ENCODE assay signal across 9 mouse cellular contexts in the genomic region with DNA sequence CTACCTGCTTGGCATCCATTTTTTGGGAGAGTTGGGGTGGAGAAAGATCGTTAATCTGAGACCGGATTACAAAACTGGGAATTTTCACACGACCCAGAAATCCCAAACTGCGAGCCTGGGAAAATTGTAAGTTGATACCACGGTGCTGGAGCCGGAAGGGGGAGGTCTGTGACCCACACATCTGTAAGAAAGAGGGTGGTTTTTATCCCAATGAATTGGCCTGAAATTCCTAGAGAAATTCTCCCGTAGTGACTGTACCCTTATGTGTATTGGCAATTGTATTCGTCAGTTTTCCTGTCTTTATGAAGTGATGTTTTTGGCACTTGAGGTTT. TPM values are rescaled to one million over a fixed set of nuclear protein-coding genes. Genes with fewer than 3 reads are reported as not detected.
DNase-seq lines count a peak whose midpoint lies in the region; ATAC-seq and TF ChIP-seq lines count a peak whose summit lies in the region.
"Had no signal": no experiment of that assay in that cellular context is flagged by ENCODE, and none has a peak within 500 bp of the region (broad histone marks: within the 10 kb centered on the region; RNA-seq: fewer than 3 reads in every experiment).

No protein-coding gene starts in this region.

- H3K4me2 ChIP-seq in heart, embryonic 14.5 days (ENCODE audit: low read length) = peak overlapping the region; percentile 94
- peak overlapping the region; percentile 51 for H3K4me2 ChIP-seq in forebrain, embryonic 15.5 days (replicated peaks)
- H3K4me2 ChIP-seq in liver, postnatal 0 days (ENCODE audit: low read depth, low read length) = peak overlapping the region; percentile 89

- ATAC-seq in heart, embryonic 14.5 days (ENCODE audit: insufficient number of reproducible peaks, insufficient read depth, low FRiP score, low read depth) = no peak
- peak; percentile 2; the same call in 1 of the 2 replicates for ATAC-seq in forebrain, embryonic 15.5 days (replicated peaks)
- ATAC-seq in liver, postnatal 0 days = no peak

- H3K27ac ChIP-seq in heart, embryonic 14.5 days (replicated peaks in 1 of 2; ENCODE audit: control insufficient read depth in 1 of 2, insufficient read depth in 1 of 2, low read depth in 2 of 2, low read length in 2 of 2) = peak overlapping the region in 1 of 2 experiments; percentile 56; a peak in 3 of 4 replicates
- no peak overlapping the region for H3K27ac ChIP-seq in ES-E14 (ENCODE audit: insufficient read depth, low read depth, low read length, poor library complexity, severe bottlenecking)
- peak overlapping the region; percentile 84 for H3K27ac ChIP-seq in forebrain, embryonic 15.5 days (replicated peaks)
- H3K27ac ChIP-seq in liver, postnatal 0 days (ENCODE audit: low read depth) = peak overlapping the region; percentile 92

- DNase-seq in heart, adult 18-20 months = no peak
- DNase-seq in ES-E14 (ENCODE audit: low read depth, low spot score) = peak; percentile 21
- no peak for DNase-seq in liver, postnatal 0 days
- DNase-seq in right cerebral cortex, postnatal 36 days (ENCODE audit: low spot score in 2 of 2) = no peak
- DNase-seq in thymus, postnatal 14 days = no peak
- no peak for DNase-seq in layer of hippocampus, adult 18-20 months (ENCODE audit: low spot score in 2 of 2)

- peaks cover 3% of the 10 kb centered on the region; the same call in 1 of the 2 replicates for H3K36me3 ChIP-seq in heart, embryonic 14.5 days (ENCODE audit: control insufficient read depth, insufficient read depth, low read length)
- no peaks in the 10 kb centered on the region for H3K36me3 ChIP-seq in ES-E14 (ENCODE audit: control insufficient read depth, insufficient read depth, low read length, poor library complexity, severe bottlenecking)
- peaks cover 8% of the 10 kb centered on the region; the same call in 1 of the 2 replicates for H3K36me3 ChIP-seq in forebrain, embryonic 15.5 days
- H3K36me3 ChIP-seq in liver, postnatal 0 days (replicated peaks; ENCODE audit: insufficient read depth, low read length) = 0 out of 2 replicates have a peak, but pooled peaks cover 4% of the 10 kb centered on the region

- peak overlapping the region; percentile 70 for H3K9ac ChIP-seq in heart, embryonic 14.5 days (ENCODE audit: low read length)
- peak overlapping the region; percentile 76 for H3K9ac ChIP-seq in ES-E14 (ENCODE audit: insufficient read depth, low read depth, low read length, poor library complexity, severe bottlenecking)
- peak overlapping the region; percentile 79 for H3K9ac ChIP-seq in forebrain, embryonic 15.5 days (replicated peaks)
- peak overlapping the region; percentile 85 for H3K9ac ChIP-seq in liver, postnatal 0 days (replicated peaks)

- peaks cover 2 to 12% of the 10 kb centered on the region in 2 experiments; a peak in 3 of 4 replicates for H3K4me1 ChIP-seq in heart, embryonic 14.5 days (ENCODE audit: control insufficient read depth in 2 of 2, insufficient read depth in 2 of 2, low read length in 2 of 2)
- peaks cover 0 to 1% of the 10 kb centered on the region in 2 experiments; a peak in 1 of 4 replicates for H3K4me1 ChIP-seq in ES-E14 (ENCODE audit: control insufficient read depth in 2 of 2, insufficient read depth in 2 of 2, low read length in 2 of 2, poor library complexity in 1 of 2)
- peaks cover 29% of the 10 kb centered on the region for H3K4me1 ChIP-seq in forebrain, embryonic 15.5 days
- peaks cover 28% of the 10 kb centered on the region for H3K4me1 ChIP-seq in liver, postnatal 0 days (ENCODE audit: insufficient read depth)

- H3K27me3 ChIP-seq in heart, embryonic 14.5 days (ENCODE audit: control insufficient read depth, insufficient read depth, low read length) = no peaks in the 10 kb centered on the region
- no peaks in the 10 kb centered on the region for H3K27me3 ChIP-seq in forebrain, embryonic 15.5 days
- no peaks in the 10 kb centered on the region for H3K27me3 ChIP-seq in liver, postnatal 0 days (ENCODE audit: insufficient read depth, low read length)

- TF ChIP-seq EP300 in liver, postnatal 0 days (IDR thresholded peaks at IDR 0.05; ENCODE audit: low read depth) = no peak

- H3K4me3 ChIP-seq in heart, embryonic 14.5 days (ENCODE audit: control insufficient read depth in 1 of 2, insufficient read depth in 1 of 2, low read depth in 1 of 2, low read length in 2 of 2) = peak overlapping the region; percentile 83 to 91
- peak overlapping the region; percentile 82 to 83 for H3K4me3 ChIP-seq in ES-E14 (ENCODE audit: insufficient read depth in 1 of 2, low read depth in 1 of 2, low read length in 2 of 2, poor library complexity in 1 of 2, severe bottlenecking in 1 of 2)
- peak overlapping the region; percentile 85 for H3K4me3 ChIP-seq in forebrain, embryonic 15.5 days
- H3K4me3 ChIP-seq in liver, postnatal 0 days (ENCODE audit: low read depth, low read length) = peak overlapping the region; percentile 87

- TF ChIP-seq CTCF in liver, postnatal 0 days (IDR thresholded peaks at IDR 0.05; ENCODE audit: low read depth) = no peak

- in situ Hi-C loops in ES-E14 (cut with MboI; ENCODE audit: low sequenced_read_pairs in 2 of 2, unreplicated experiment in 2 of 2) = loop anchor here (10.0 kb wide), 1 partner anchor 304 kb away; no protein-coding TSS in a partner anchor

- no peaks in the 10 kb centered on the region for H3K9me3 ChIP-seq in heart, embryonic 14.5 days (ENCODE audit: control insufficient read depth, low read length)
- H3K9me3 ChIP-seq in ES-E14 (ENCODE audit: control insufficient read depth, insufficient read depth, low read depth, low read length) = no peaks in the 10 kb centered on the region
- H3K9me3 ChIP-seq in forebrain, embryonic 15.5 days = no peaks in the 10 kb centered on the region
- H3K9me3 ChIP-seq in liver, postnatal 0 days (ENCODE audit: low read length) = no peaks in the 10 kb centered on the region

- 3% methylated on average over 8 of the region's 8 CpGs for WGBS in heart, embryonic 14.5 days
- 9% methylated on average over 8 of the region's 8 CpGs for WGBS in forebrain, embryonic 15.5 days
- 4% methylated on average over 8 of the region's 8 CpGs for WGBS in liver, postnatal 0 days (ENCODE audit: insufficient replicate concordance)

TF ChIP-seq in ES-E14, 5 proteins besides CTCF, POLR2A, EP300 and RAD21:
- TF ChIP-seq CHD2 (IDR thresholded peaks at IDR 0.05; ENCODE audit: low read depth, low read length) (no peak), HCFC1 (IDR thresholded peaks at IDR 0.05; ENCODE audit: borderline replicate concordance, insufficient read depth, low read length) (no peak), ZC3H11A (IDR thresholded peaks at IDR 0.05; ENCODE audit: borderline replicate concordance, low read depth, low read length) (no peak)

RNA-seq across cellular contexts. Expression of a gene that starts 0.8 kb away (rescaled TPM):
- polyA plus RNA-seq in heart, embryonic 14.5 days (2014; fragmentation: Nextera tagmentation; extraction: Ambion mirVana) = 8.5 and 9.6 TPM in 2 replicates
- total RNA-seq in heart, adult 18-20 months (2021) = 1 to 10 TPM; 7.6 to 9.0 TPM
- total RNA-seq in ES-E14 (2012; rRNA removed) = 7.1 and 8.9 TPM in 2 replicates
- polyA plus RNA-seq in forebrain, embryonic 15.5 days (2015; fragmentation: Nextera tagmentation; extraction: Ambion mirVana) = 17.1 and 18.5 TPM in 2 replicates
- polyA plus RNA-seq in liver, postnatal 0 days (2015; fragmentation: Nextera tagmentation; extraction: Ambion mirVana) = 4.5 and 4.6 TPM in 2 replicates
- 10 to 100 TPM; 22.3 to 23.9 TPM for total RNA-seq in layer of hippocampus, adult 18-20 months (2021)

RNA-seq across cellular contexts. Expression of a gene that starts 32.1 kb away (rescaled TPM):
- 0.09 and 0.22 TPM in 2 replicates for polyA plus RNA-seq in heart, embryonic 14.5 days (2014; fragmentation: Nextera tagmentation; extraction: Ambion mirVana)
- total RNA-seq in heart, adult 18-20 months (2021) = not detected
- 0.69 and 1.9 TPM in 2 replicates for total RNA-seq in ES-E14 (2012; rRNA removed)
- polyA plus RNA-seq in forebrain, embryonic 15.5 days (2015; fragmentation: Nextera tagmentation; extraction: Ambion mirVana) = 0.20 and 0.27 TPM in 2 replicates
- polyA plus RNA-seq in liver, postnatal 0 days (2015; fragmentation: Nextera tagmentation; extraction: Ambion mirVana) = 0.05 TPM in 1 of 2 replicates, not detected in the other
- total RNA-seq in layer of hippocampus, adult 18-20 months (2021) = under 1 TPM; 0.71 to 0.72 TPM
- polyA plus RNA-seq: large intestine, adult 2 months had no signal
